Mouse (Mus musculus) bone marrow, adult 2 months (tissue): ENCODE data around the gene Tmem40.
A peak's percentile ranks its signal among the peaks of the same experiment; 100 is the strongest.

Experiments
- CTCF ChIP-seq: fragments of 200-500 bp; IDR thresholded peaks from 2 replicates; pipeline ENCODE4 v1.5.1; 2011; ENCODE audit warnings: low read length, control low read depth; ENCODE audit not compliant: control insufficient read depth, insufficient read depth
- POLR2A ChIP-seq: fragments of 200-500 bp; IDR thresholded peaks from 2 replicates; pipeline ENCODE4 v1.6.1; 2011; ENCODE audit warnings: low read depth, mild to moderate bottlenecking, control low read depth, low read length, borderline replicate concordance; ENCODE audit not compliant: control insufficient read depth

DNA sequence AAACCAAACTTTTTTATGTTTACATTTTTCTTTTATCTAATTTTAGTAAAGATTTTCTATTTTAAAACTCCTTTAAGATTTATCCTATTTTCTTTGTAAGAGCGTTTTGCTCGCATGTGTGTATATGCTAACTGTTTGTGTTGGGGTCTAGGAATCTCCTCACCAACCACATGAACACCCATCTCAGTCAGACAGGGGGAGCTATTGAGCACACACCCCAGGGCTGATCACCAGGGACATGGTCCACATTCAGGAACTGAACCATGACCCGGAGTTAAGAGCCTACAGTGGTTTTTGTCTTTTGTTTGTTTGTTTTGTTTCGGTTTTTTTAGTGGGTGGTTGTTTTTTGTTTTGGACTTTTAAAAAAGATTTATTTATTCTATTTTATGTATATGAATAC is 63.5 kb downstream of the Tmem40 start:
- TF ChIP-seq CTCF (peak; percentile 71), POLR2A (no peak)
